Mouse (Mus musculus): ENCODE results near the gene March2. TPM values are rescaled to one million over a fixed set of nuclear protein-coding genes. Genes with fewer than 3 reads are reported as not detected.
A peak's percentile ranks its signal among the peaks of the same experiment; 100 is the strongest.

Gene March2
- total RNA-seq, 4 experiments from 2014 or later: 73.7 to 87.2 (median 80.7) TPM

GRCm38 (mm10) chr17:33718944-33719725 is 665 bp upstream of the March2 start:
- no peak for DNase-seq (ENCODE audit: low spot score in 2 of 2)

DNA sequence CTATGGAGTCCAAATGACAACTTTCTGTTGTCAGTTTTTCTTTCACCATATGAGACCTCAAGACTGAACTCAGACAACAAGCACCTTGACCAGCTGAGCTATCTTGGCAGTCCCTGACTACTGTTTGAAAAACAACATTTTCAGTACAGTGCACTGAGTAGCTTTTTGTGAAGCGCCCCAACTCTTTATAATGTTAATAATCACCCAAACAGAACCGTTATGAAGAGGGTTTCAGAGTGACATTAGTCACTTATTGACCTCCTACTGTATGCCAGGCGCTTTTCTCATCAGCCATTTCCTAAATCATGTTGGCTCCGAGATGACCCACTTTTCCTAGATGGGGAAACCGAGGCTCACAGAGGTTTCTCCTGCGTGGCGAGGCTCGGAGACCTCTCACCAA is 488 bp downstream of the March2 start:
- DNase-seq (ENCODE audit: low spot score in 2 of 2): no peak

GRCm38 (mm10) chr17:33717246-33717645 is 1.2 kb downstream of the March2 start:
- no peak for DNase-seq (ENCODE audit: low spot score in 2 of 2)

DNA sequence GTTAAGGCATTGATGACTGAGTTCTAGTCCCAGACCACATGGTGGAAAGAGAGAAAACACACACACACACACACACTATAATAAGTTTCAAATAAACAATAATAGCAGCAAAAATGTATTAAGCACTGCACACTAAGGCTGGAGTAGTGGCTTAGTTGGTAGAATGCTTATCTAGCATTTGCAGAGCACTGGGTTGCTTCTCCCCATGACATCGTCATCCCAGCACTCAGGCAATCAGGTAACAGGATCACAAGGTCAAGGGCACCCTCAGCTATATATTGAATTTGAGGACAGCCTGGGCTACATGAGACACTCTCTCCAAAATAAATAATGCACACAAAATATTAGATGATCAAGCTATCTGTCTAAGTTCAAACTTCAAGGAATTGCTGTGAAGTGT is 3.7 kb downstream of the March2 start:
- no peak for DNase-seq (ENCODE audit: low spot score in 2 of 2)

- DNase-seq (ENCODE audit: low spot score in 2 of 2): no peak
Observed at GRCm38 (mm10) chr17:33713271-33713670, 5.2 kb downstream of the March2 start.

DNA sequence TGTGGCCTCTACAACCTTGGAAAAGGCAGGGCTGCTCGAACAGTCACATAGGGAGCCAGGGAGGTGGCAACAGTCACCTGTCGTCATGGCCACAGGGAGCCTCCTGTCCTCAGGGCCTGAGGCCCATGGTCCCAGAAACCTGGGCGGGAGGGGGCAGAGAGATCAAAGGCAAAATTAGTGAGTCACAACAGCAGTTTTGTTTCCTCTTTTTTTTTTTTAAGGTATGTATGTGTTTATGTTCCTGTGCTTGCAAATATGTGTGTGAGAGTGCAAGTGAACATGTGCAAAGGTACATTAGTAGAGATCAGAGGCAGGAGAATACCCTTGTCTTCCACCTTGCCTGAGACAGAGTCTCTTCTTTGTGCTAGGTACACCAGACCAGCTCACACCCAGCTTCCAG is 8.6 kb downstream of the March2 start:
- no peak for DNase-seq (ENCODE audit: low spot score in 2 of 2)

DNA sequence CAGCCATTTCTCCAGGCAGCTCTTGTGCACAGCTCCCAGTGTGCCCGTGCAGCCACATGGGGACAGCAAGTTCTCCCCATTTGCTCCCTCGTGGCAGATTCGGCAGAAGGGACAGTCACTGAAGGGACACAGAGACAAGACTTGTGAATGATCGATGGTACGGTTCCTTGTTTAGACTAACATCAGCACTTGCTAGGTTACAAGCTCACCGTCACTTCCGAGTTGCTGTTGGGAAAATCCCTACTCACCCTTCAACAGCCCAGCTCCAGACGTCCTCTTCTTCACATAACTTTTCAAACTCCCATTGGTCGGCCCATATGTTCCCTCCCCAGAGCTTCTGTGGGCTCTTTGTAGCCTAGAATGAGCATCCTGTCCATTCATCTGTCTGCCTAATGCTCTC is 15.4 kb downstream of the March2 start:
- DNase-seq (ENCODE audit: low spot score in 2 of 2): no peak

GRCm38 (mm10) chr17:33702178-33702577 is 16.3 kb downstream of the March2 start:
- DNase-seq (ENCODE audit: low spot score in 2 of 2): no peak

DNA sequence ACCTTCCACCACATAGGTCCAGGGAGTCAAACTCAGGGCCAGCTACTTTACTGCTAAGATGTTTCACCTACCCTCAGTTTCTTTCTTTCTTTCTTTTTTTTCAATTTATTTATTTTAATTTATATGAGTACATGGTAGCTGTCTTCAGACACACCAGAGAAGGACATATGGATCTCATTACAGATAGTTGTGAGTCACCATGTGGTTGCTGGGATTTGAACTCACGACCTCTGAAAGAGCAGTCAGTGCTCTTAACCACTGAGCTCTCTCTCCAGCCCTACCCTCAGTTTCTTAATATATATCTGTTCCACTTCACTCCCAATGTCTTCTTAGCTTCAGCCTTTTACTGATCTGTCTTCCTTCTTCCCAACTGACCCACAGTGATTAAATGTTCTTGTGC is 23.0 kb downstream of the March2 start:
- no peak for DNase-seq (ENCODE audit: low spot score in 2 of 2)

DNA sequence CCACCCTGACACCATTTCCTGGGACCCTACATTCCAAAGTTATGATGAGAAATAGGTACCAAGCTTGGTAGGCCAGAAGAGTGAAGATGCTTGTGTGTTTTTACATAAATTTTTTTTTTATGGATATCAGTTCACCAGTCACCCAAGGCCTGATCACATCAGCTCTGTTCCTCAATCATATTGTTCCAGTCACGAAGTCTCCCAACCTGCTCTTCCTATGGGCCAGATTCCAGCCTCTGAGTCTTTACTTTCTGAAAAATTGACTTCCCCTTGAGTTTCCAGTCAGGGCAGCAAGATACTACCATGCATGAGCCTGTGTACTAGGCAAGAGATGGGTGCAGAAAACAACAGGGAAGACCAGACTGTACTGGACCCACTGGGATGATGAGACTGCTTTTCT is 31.7 kb downstream of the March2 start, which contains the start of gene Hnrnpm:
TSS of gene Hnrnpm (minus strand) at position 101 of the 400 bp plus-strand sequence.
- DNase-seq (ENCODE audit: low spot score in 2 of 2): no peak

DNA sequence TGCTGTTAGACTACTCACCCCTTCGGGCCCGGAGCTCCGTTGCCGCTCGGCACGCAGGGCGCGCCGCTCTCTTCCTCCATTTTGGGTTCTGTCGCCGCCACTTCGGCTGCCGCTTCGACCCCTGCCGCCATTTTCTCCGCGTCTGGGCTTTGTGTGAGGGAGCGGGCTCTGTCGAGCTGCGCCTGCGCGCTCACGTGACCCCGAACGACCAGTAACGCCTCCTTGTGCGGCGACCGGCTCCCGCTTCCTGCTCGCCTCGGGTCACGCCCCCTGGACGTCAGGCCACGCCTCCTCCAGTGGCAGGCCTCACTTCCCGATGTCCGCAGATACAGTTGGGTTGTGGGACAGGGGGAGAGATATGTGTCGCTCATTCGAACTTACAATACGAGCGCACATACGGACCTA is 33.2 kb downstream of the March2 start:
- DNase-seq (ENCODE audit: low spot score in 2 of 2): peak; percentile 95 to 97

DNA sequence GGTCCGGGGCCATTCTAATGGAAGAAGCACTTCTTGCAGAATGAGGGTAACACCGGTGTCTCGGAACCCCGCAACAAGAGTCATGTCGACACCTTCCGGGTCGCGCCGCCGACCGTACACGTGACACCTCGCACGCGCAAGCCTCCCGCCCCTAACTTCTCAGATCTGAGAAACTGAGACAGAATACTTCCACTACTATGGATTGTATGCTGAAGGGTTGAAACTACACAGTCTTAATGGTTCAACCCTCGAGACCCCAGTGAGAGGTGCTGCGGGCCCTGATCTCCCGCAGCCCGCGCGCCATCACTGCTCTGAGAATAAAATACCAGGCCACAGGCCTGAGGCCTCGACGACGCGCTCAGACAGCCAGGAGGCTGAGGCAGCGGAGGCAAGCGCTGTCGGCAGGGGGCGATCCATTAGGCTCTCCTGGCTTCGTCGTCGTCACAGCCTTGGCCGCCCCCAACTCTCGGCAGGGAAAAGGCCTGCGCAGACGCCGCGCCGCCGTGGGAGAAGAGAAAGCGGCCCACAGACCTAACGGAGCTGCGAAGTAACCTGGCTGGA is 33.7 kb downstream of the March2 start:
- peak; percentile 60 to 75 for DNase-seq (ENCODE audit: low spot score in 2 of 2)

GRCm38 (mm10) chr17:33681767-33682166 is 36.7 kb downstream of the March2 start:
- no peak for DNase-seq (ENCODE audit: low spot score in 2 of 2)

GRCm38 (mm10) chr17:33678771-33679170 is 39.7 kb downstream of the March2 start:
- no peak for DNase-seq (ENCODE audit: low spot score in 2 of 2)

DNA sequence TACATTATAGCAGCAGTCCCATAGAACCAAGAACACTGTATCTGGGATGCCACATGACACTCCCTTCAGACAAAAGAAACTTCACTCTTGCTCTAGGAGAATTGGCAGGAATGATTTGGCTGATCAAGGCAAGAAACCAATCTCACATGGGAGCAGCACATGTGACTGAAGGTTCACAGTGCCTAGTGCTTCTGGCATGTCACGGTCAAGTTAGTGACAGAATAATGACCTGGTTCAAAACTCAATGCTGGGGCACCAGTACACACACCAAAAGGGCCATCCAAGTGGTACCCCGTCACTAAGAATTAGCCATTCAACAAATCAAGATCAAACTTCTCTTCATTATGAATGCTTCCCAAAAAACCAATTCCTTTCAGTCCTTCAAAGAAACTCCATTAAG is 42.4 kb downstream of the March2 start:
- DNase-seq (ENCODE audit: low spot score in 2 of 2): no peak

DNA sequence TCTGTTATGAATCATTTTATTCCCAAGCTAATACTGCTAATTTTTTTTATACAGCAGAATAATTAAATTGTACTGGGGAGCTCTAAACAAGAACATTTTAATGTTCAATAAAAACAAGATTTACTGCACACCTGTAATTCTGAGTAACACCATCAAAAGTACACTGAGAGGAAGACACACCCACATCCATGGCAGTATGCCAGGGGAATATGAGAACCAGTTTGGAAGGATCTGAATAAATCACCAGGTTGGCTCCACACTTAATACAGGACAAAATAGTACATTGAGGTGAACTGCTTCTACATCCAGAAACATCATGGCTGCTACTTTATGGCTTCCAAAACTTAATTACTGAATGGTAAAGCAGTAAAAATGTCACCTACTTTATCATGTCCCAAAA is 43.0 kb downstream of the March2 start:
- DNase-seq (ENCODE audit: low spot score in 2 of 2): no peak

DNA sequence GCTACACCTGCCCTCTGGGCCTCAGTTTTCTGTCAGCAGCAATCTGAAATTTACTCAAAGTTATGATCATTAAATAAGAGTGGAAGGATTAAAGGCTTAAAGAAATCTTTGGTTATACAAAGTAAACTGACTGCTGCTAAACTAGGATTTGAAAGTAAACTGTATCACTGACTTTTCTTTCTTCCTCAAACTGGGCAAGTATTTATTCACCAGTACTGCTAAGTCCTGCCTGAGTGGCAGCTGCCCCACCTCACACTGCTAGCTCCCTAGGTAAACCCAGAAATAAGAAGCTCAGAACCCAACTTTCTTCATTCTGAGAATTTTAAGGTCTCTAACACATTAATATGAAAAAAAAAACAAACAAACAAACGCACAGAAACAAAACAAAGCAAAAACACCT is 44.6 kb downstream of the March2 start:
- no peak for DNase-seq (ENCODE audit: low spot score in 2 of 2)

DNA sequence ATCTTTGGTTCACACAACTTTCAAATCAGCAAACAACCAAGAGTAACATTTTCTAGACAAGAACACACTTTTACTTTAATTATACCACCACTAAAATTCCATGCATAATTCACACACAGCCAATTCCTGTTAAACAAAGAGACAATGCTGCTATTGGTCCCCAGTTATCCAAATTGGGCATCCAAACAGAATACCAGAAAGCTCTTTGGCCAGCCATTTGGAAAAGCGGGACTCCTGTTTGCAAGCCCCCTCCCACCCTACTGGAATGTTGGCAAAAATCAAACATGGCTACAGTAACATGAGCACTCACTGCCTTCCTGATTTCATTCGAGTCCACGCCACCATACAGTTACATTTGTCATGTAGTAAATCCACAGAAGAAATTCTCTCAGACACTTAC is 48.8 kb downstream of the March2 start:
- DNase-seq (ENCODE audit: low spot score in 2 of 2): no peak

DNA sequence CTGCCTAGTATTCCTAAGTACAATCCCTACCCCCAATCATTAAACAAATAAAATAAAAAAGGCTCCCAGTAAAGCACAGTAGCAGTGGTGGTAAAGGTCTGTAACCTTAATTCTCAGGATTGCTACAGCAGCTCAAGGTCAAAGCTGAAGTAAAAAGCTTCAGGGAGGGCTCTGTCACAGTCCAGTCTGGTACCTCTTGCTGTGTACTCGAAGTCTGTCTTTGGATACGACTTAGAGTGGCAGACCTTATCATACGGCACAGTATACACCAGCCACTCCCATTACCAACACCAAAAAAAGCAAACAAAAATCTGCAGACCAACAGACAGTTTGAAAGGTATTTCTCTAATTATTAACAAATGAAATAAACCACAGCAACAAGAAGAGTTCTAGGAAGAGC is 51.7 kb downstream of the March2 start:
- DNase-seq (ENCODE audit: low spot score in 2 of 2): no peak

DNA sequence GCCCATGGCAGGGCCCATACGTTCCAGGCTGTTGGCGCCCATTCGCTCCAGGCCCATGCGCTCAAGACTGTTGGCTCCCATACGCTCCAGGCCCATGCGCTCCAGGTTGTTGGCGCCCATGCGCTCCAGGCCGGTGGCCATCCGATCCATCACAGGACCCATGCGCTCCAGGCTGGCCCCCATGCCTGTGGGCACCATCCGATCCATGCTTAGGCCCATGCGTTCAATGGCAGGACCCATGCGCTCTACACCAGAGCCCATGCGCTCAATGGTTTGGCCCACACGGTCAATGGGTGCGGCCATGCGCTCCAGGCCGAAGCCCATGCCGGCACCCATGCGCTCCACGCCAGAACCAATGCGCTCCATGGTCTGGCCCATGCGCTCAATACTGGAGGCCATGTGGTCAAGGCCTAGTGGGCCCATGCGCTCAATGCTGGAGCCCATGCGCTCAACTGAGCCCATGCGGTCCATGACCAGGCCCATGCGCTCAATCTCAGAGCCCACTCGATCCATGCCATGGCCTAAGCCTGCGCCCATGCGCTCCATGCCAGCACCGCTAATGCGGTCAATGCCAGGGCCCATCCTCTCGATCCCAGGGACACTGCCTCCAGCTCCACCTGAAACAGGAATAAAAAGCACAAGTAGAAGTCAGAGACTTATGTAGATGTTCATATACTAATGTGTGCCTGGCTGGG is 68.5 kb downstream of the March2 start:
- no peak for DNase-seq (ENCODE audit: low spot score in 2 of 2)

- no peak for DNase-seq (ENCODE audit: low spot score in 2 of 2)
Observed at GRCm38 (mm10) chr17:33645073-33645472, 73.4 kb downstream of the March2 start.

GRCm38 (mm10) chr17:33644068-33644467 is 74.4 kb downstream of the March2 start:
- DNase-seq (ENCODE audit: low spot score in 2 of 2): peak in 1 of 2 experiments; percentile 1

DNA sequence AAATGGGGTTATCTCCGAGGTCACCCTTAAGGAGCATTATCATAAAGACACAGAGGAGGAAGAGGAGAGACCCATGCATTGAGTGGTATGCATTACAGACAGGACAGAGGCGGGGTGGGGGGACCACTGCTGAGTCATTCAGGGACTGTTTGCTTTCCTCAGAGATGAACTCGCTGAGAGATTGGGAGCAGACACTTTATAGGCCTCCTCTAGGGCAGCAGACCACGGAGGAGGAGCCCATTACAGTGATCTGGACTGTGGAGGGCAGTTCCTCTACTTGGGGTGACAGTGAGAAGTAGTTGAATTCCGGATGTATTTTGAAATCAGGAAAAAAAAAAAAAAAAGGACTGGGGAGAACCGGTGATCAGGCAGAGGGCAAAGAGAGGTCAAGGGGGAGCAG is 78.7 kb downstream of the March2 start:
- DNase-seq (ENCODE audit: low spot score in 2 of 2): no peak

Data from layer of hippocampus, adult 8-10 months (tissue).